Mouse (Mus musculus): ENCODE measurements around the gene Inpp5a. TPM values are rescaled to one million over a fixed set of nuclear protein-coding genes. Genes with fewer than 3 reads are reported as not detected.
A peak's percentile ranks its signal among the peaks of the same experiment; 100 is the strongest.

The Inpp5a gene
- polyA plus RNA-seq, 1 experiment from 2014 or later: 17.4 TPM

GRCm38 (mm10) chr7:139402721-139403120 is 13.8 kb downstream of the Inpp5a start:
- no peaks in the 10 kb centered on the region for H3K9me3 ChIP-seq (ENCODE audit: control insufficient read depth, low read length)
- H3K4me2 ChIP-seq (ENCODE audit: low read length): no peak overlapping the region
- ATAC-seq: no peak
- no peak overlapping the region for H3K4me3 ChIP-seq (ENCODE audit: low read length)
- H3K9ac ChIP-seq (ENCODE audit: low read depth, low read length): no peak overlapping the region
- WGBS: 90% methylated on average over 4 of the region's 4 CpGs
- H3K36me3 ChIP-seq (ENCODE audit: control insufficient read depth, insufficient read depth, low read length): no peaks in the 10 kb centered on the region
- H3K27ac ChIP-seq (ENCODE audit: low read depth, low read length): no peak overlapping the region
- no peaks in the 10 kb centered on the region for H3K27me3 ChIP-seq (replicated peaks; ENCODE audit: control insufficient read depth, insufficient read depth, low read length)
- peaks cover 7% of the 10 kb centered on the region for H3K4me1 ChIP-seq (ENCODE audit: control insufficient read depth, insufficient read depth, low read depth, low read length)

- H3K4me2 ChIP-seq (ENCODE audit: low read length): no peak overlapping the region
- no peaks in the 10 kb centered on the region for H3K27me3 ChIP-seq (replicated peaks; ENCODE audit: control insufficient read depth, insufficient read depth, low read length)
- no peak overlapping the region for H3K4me3 ChIP-seq (ENCODE audit: low read length)
- H3K9me3 ChIP-seq (ENCODE audit: control insufficient read depth, low read length): no peaks in the 10 kb centered on the region
- 98% methylated on average over 2 of the region's 2 CpGs for WGBS
- H3K9ac ChIP-seq (ENCODE audit: low read depth, low read length): no peak overlapping the region
- ATAC-seq: no peak
- no peaks in the 10 kb centered on the region for H3K36me3 ChIP-seq (ENCODE audit: control insufficient read depth, insufficient read depth, low read length)
- no peaks in the 10 kb centered on the region for H3K4me1 ChIP-seq (ENCODE audit: control insufficient read depth, insufficient read depth, low read depth, low read length)
- H3K27ac ChIP-seq (ENCODE audit: low read depth, low read length): no peak overlapping the region
Measured at GRCm38 (mm10) chr7:139406581-139406980, 17.7 kb downstream of the Inpp5a start.

DNA sequence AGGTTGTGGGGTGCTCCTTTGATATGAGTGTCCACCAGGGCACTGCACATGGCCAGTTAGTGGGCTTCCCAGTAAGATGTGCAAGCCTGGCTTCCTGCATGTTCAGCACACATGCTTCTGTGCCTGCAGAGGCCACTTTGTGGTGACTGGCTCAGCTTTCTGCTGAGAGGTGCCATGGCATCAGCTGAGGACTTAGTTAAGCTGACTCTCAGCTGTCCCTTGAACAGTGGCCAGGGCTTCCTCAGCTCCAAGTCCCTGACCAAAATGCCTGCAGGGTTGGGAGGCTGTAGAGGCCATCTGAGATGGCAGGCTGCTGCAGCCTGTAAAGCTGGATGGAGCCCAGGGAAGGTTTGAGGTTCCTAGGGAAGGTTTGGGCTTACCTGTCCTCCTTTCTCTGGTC is 19.1 kb downstream of the Inpp5a start:
- H3K36me3 ChIP-seq (ENCODE audit: control insufficient read depth, insufficient read depth, low read length): no peaks in the 10 kb centered on the region
- no peaks in the 10 kb centered on the region for H3K9me3 ChIP-seq (ENCODE audit: control insufficient read depth, low read length)
- H3K9ac ChIP-seq (ENCODE audit: low read depth, low read length): no peak overlapping the region
- H3K4me1 ChIP-seq (ENCODE audit: control insufficient read depth, insufficient read depth, low read depth, low read length): no peaks in the 10 kb centered on the region
- H3K27ac ChIP-seq (ENCODE audit: low read depth, low read length): no peak overlapping the region
- H3K27me3 ChIP-seq (replicated peaks; ENCODE audit: control insufficient read depth, insufficient read depth, low read length): no peaks in the 10 kb centered on the region
- no peak for ATAC-seq
- H3K4me2 ChIP-seq (ENCODE audit: low read length): no peak overlapping the region
- H3K4me3 ChIP-seq (ENCODE audit: low read length): no peak overlapping the region

DNA sequence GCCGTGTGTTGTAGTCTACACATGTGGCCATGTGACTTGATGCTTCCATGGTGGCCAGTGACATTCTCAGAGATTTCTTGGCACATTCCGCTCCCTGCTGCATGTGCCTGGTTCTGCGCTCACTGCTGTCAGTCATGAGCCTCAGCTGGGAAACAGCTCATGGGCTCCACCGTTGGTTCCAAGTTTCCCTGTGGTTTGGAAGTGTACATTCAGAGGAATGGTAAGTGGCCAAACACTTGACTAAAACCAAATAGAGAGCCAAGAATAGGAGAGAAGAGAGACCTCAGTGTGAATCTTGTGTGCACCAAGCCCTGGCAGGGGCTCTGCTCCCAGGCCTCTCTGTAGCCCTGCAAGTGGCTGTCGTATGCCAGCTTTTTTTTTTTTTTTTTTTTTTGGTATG is 21.0 kb downstream of the Inpp5a start:
- H3K4me1 ChIP-seq (ENCODE audit: control insufficient read depth, insufficient read depth, low read depth, low read length): no peaks in the 10 kb centered on the region; the same call in 1 of the 2 replicates
- 65% methylated on average over 5 of the region's 5 CpGs for WGBS
- H3K4me2 ChIP-seq (ENCODE audit: low read length): no peak overlapping the region
- no peaks in the 10 kb centered on the region for H3K9me3 ChIP-seq (ENCODE audit: control insufficient read depth, low read length)
- no peak overlapping the region for H3K9ac ChIP-seq (ENCODE audit: low read depth, low read length)
- H3K27ac ChIP-seq (ENCODE audit: low read depth, low read length): no peak overlapping the region
- no peak overlapping the region for H3K4me3 ChIP-seq (ENCODE audit: low read length)
- no peaks in the 10 kb centered on the region for H3K36me3 ChIP-seq (ENCODE audit: control insufficient read depth, insufficient read depth, low read length)
- H3K27me3 ChIP-seq (replicated peaks; ENCODE audit: control insufficient read depth, insufficient read depth, low read length): no peaks in the 10 kb centered on the region
- ATAC-seq: 0 out of 2 replicates have a peak, but pooled peaks have one; percentile 37

DNA sequence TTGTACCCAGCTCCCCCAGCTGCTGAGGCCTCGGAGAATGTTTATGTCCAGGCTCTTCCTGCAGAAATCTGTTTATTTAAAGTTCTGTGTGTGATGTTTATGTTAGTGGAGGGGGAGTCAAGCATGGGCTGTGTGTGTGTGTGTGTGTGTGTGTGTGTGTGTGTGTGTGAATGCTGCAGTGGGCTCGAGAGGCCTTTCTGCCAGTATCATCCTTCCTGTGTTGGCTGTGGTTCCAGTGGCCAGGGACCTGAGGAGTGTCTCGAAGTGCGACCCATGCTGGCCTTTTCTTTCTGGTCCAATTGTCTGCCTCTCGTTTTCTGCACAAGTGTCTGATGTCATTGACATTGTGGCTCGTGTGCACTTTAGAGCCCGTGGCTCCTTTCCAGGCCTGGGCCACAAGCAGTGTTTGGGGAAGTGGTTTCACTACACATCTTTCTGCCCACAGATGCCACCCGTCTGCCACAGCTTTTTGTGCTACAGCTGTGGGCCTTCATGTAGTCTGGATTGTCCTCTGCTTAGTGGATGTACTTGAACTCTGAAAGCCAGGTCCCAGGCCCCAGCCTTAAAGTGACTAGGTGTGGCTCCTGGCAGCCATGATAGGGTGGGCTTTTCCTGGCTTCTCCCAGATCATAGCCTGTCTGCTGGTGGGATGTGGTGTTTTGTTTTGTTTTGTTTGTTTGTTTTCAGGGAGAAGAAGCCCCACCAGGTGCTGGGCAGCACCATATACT is 23.5 kb downstream of the Inpp5a start:
- Histone ChIP-seq H3K4me1 (ENCODE audit: control insufficient read depth, insufficient read depth, low read depth, low read length) (no peaks in the 10 kb centered on the region; the same call in 1 of the 2 replicates), H3K9me3 (ENCODE audit: control insufficient read depth, low read length) (no peaks in the 10 kb centered on the region), H3K4me2 (ENCODE audit: low read length) (no peak overlapping the region), H3K27ac (ENCODE audit: low read depth, low read length) (no peak overlapping the region), H3K9ac (ENCODE audit: low read depth, low read length) (no peak overlapping the region), H3K27me3 (replicated peaks; ENCODE audit: control insufficient read depth, insufficient read depth, low read length) (no peaks in the 10 kb centered on the region), H3K4me3 (ENCODE audit: low read length) (no peak overlapping the region), H3K36me3 (ENCODE audit: control insufficient read depth, insufficient read depth, low read length) (no peaks in the 10 kb centered on the region)
- 57% methylated on average over 8 of the region's 8 CpGs for WGBS
- no peak for ATAC-seq

DNA sequence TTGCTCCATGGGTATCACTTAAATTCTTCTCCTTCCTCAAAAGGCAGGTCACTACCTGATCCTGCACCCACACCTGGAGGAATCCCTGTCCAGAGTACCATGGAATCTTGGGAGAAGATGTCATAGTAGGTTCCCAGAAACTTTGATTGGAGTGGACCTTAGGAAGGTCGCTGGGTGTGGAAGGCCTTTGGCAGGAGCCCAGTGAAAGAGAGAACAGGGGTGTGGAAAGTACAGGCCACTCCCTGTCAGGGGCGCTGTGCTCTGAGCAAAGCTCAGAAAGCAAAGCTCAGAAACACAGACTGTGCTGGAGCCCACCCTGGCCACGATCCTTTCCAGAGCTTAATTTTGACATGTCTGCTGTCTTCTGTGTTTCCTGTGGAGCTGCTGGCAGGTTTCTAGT is 24.5 kb downstream of the Inpp5a start:
- 78% methylated on average over 3 of the region's 3 CpGs for WGBS
- Histone ChIP-seq H3K27me3 (replicated peaks; ENCODE audit: control insufficient read depth, insufficient read depth, low read length) (no peaks in the 10 kb centered on the region), H3K4me3 (ENCODE audit: low read length) (no peak overlapping the region), H3K27ac (ENCODE audit: low read depth, low read length) (no peak overlapping the region; the same call in 1 of the 2 replicates), H3K36me3 (ENCODE audit: control insufficient read depth, insufficient read depth, low read length) (no peaks in the 10 kb centered on the region), H3K9me3 (ENCODE audit: control insufficient read depth, low read length) (no peaks in the 10 kb centered on the region), H3K4me2 (ENCODE audit: low read length) (no peak overlapping the region), H3K9ac (ENCODE audit: low read depth, low read length) (no peak overlapping the region), H3K4me1 (ENCODE audit: control insufficient read depth, insufficient read depth, low read depth, low read length) (no peaks in the 10 kb centered on the region; the same call in 1 of the 2 replicates)
- no peak for ATAC-seq

- Histone ChIP-seq H3K27me3 (replicated peaks; ENCODE audit: control insufficient read depth, insufficient read depth, low read length) (no peaks in the 10 kb centered on the region), H3K9me3 (ENCODE audit: control insufficient read depth, low read length) (no peaks in the 10 kb centered on the region), H3K4me2 (ENCODE audit: low read length) (no peak overlapping the region), H3K4me3 (ENCODE audit: low read length) (no peak overlapping the region), H3K27ac (ENCODE audit: low read depth, low read length) (no peak overlapping the region), H3K9ac (ENCODE audit: low read depth, low read length) (no peak overlapping the region), H3K36me3 (ENCODE audit: control insufficient read depth, insufficient read depth, low read length) (no peaks in the 10 kb centered on the region), H3K4me1 (ENCODE audit: control insufficient read depth, insufficient read depth, low read depth, low read length) (no peaks in the 10 kb centered on the region; the same call in 1 of the 2 replicates)
- ATAC-seq: peak; percentile 52; the same call in 1 of the 2 replicates
Measured at GRCm38 (mm10) chr7:139415616-139416225, 26.8 kb downstream of the Inpp5a start.

GRCm38 (mm10) chr7:139418371-139418770 is 29.5 kb downstream of the Inpp5a start:
- Histone ChIP-seq H3K9ac (ENCODE audit: low read depth, low read length) (no peak overlapping the region), H3K36me3 (ENCODE audit: control insufficient read depth, insufficient read depth, low read length) (no peaks in the 10 kb centered on the region), H3K4me3 (ENCODE audit: low read length) (no peak overlapping the region), H3K4me1 (ENCODE audit: control insufficient read depth, insufficient read depth, low read depth, low read length) (no peaks in the 10 kb centered on the region), H3K4me2 (ENCODE audit: low read length) (no peak overlapping the region), H3K27me3 (replicated peaks; ENCODE audit: control insufficient read depth, insufficient read depth, low read length) (no peaks in the 10 kb centered on the region), H3K27ac (ENCODE audit: low read depth, low read length) (no peak overlapping the region), H3K9me3 (ENCODE audit: control insufficient read depth, low read length) (no peaks in the 10 kb centered on the region)
- ATAC-seq: no peak
- WGBS: 100% methylated on average over 1 of the region's 1 CpGs

- Histone ChIP-seq H3K4me1 (ENCODE audit: control insufficient read depth, insufficient read depth, low read depth, low read length) (no peaks in the 10 kb centered on the region), H3K27ac (ENCODE audit: low read depth, low read length) (no peak overlapping the region), H3K36me3 (ENCODE audit: control insufficient read depth, insufficient read depth, low read length) (no peaks in the 10 kb centered on the region; the same call in 1 of the 2 replicates), H3K27me3 (replicated peaks; ENCODE audit: control insufficient read depth, insufficient read depth, low read length) (no peaks in the 10 kb centered on the region), H3K4me3 (ENCODE audit: low read length) (no peak overlapping the region), H3K4me2 (ENCODE audit: low read length) (no peak overlapping the region), H3K9ac (ENCODE audit: low read depth, low read length) (no peak overlapping the region), H3K9me3 (ENCODE audit: control insufficient read depth, low read length) (no peaks in the 10 kb centered on the region)
- 94% methylated on average over 6 of the region's 6 CpGs for WGBS
- ATAC-seq: no peak
Measured at GRCm38 (mm10) chr7:139422827-139423226, 33.9 kb downstream of the Inpp5a start.
